Mouse (Mus musculus) testis, adult 2 months (tissue): Measurements from ENCODE around the gene Cebpzos.

Experiments used
- CTCF ChIP-seq: fragments of 200-500 bp; IDR thresholded peaks from 2 replicates; pipeline ENCODE4 v1.5.1; 2012; ENCODE audit warnings: low read depth, mild to moderate bottlenecking, inconsistent platforms, low read length, moderate library complexity; ENCODE audit not compliant: control insufficient read depth, insufficient read depth, insufficient replicate concordance
- POLR2A ChIP-seq: fragments of 200-500 bp; IDR thresholded peaks from 2 replicates; pipeline ENCODE4 v1.6.1; 2012; ENCODE audit warnings: low read depth, mild to moderate bottlenecking, inconsistent platforms, low read length, moderate library complexity; ENCODE audit not compliant: control insufficient read depth

DNA sequence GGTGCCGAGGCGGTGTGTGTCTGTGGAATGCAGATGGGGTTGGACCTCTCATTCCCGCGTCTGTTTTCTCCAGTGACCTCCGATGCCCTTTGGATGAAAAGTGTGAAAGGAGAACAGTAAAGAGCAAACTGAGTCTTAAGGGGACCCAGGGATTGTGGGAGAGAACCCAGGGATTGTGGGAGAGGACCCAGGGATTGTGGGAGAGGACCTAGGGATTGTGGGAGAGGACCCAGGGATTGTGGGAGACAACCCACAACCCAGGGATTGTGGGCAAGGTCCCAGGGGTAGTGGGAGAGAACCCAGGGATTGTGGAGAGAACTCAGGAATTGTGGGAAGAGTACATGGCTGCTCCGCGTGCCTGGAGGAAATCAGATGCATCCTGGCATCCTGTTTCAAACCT is 21.3 kb upstream of the Cebpzos start:
- TF ChIP-seq CTCF (no peak), POLR2A (no peak)
